Mouse (Mus musculus) brain, embryonic 18.5 days (tissue): ENCODE data around the gene 2310034G01Rik.

Experiments used
- DNase-seq: peaks from one replicate; pipeline ENCODE4 v3.0.0-alpha.2; 2012; ENCODE audit warnings: low read depth, low spot score

Gene 2310034G01Rik

DNA sequence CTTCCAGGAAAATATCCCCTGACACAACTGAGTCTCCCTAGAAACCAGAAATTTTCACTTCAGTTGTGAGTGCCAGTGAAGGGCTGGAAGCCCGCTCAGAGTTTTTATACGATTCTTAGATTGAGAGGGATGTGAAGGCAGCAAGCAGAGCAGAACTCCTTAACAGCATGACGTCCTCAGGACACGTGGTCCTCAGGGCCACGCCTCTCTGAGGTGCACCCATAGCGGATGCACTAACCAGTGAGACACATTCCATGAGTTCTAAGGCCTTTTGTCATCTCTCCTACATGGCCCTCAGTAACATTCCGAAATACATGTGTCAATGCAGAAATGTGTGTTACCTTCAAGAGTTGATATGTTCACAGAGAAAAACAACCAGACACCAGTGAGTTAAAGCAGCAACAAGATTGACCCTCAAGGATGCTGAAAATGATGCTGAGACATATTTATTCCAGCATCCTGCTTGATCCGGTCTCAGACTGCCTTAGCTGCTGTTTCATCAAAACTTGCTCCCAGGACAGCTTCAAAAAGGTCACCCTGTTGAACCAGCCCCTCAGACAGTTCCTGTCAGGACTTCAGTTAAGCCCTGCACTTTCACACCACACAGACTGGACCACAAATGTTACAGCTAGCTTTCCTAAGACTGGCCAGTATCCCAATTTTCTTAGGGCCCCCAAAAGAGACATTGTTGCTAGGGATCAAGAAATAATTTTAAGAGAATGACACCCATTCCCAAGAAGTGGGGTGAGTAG lies 49.6 kb downstream of the 2310034G01Rik start:
- no peak for DNase-seq
